Mouse (Mus musculus) naive thymus-derived CD4-positive, alpha-beta T cell, adult 2 months (primary cell): ENCODE data around the gene Treml4.

Source experiments
- DNase-seq: peaks from one replicate; pipeline ENCODE4 v3.0.0-alpha.2; 2011; ENCODE audit warnings: low read depth

Gene Treml4

GRCm38 (mm10) chr17:48263741-48264362 lies at the start of gene Treml4:
Gene Treml4 (plus strand): TSS chr17:48264295.
- no peak for DNase-seq

DNA sequence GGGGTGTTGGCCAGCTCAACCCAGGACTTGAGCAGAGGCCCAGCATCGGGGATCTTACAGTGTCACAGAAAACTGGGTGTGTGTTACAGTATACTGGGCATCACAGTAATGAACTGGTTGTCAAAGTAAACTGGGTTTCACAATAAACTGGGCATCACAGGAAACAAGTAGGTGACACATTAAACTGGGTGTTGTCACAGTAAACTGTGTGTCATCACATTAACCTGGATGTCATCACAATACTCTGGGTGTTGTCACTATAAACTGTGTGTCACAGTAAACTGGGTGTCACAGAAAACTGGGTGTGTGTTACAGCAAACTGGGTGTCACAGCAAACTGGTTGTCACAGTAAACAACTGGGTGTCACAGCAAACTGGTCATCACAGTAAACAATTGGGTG lies 48.7 kb upstream of the Treml4 start:
- DNase-seq, result no peak

- DNase-seq, result no peak
Measured at GRCm38 (mm10) chr17:48230680-48231079, 33.4 kb upstream of the Treml4 start.

DNA sequence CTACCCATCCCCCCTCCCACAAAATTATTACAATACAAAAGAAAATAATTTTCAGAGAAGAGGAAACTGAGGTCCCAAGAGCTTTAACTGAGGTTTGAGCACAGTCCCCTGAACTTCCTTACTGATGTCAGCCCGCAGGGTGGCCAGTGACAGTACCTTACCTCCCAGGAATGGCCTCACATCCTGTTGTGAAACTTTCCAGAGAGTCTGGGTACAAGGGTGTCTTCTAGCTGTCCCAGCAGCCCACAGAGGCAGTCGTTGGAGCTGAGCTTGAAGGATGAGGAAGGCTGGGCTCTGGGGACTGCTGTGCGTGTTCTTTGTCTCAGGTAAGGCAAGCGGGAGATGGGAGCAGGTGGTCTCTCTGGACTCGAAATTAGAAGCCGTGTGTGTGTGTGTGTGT lies 31.6 kb upstream of the Treml4 start, which contains the start of gene Trem1:
TSS of gene Trem1 (plus strand) at position 251 of the 400 bp plus-strand sequence.
- no peak for DNase-seq

- DNase-seq, result no peak
Measured at GRCm38 (mm10) chr17:48233789-48234188, 30.3 kb upstream of the Treml4 start.

GRCm38 (mm10) chr17:48234550-48234949 lies 29.5 kb upstream of the Treml4 start:
- DNase-seq, result no peak

DNA sequence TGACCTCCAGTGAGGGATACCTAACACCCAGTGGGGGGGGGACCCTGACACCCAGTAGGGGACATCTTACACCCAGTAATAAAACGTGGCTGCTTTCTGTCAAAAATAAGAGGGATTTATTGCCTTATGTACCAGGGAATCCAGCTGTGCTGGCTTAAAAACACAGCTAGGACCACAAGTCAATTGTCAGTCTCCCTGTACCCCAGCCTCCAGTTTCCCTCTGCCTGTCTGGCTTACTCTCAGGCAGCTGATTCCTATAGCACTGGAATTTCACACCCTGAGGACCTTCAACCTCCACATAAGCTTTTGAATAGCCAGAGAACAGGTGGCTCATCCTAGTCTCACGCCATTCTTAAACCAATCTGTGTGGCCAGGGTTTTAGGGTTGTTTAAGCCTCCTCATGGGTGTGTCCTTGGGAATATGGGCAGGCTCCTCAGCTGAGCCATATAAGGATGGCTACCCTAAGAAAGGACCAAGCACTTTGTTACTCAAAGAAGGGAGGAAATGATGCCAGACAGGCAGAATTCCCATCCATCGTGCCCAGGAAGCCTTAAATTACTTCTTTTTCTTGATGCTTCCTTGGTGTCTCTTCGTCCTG lies 28.2 kb upstream of the Treml4 start:
- DNase-seq, result no peak

- DNase-seq, result no peak
Measured at GRCm38 (mm10) chr17:48237621-48238020, 26.5 kb upstream of the Treml4 start.

GRCm38 (mm10) chr17:48247221-48247928 lies 16.7 kb upstream of the Treml4 start, which contains the start of gene Trem3:
Gene Trem3 (plus strand): TSS chr17:48247777.
- no peak for DNase-seq

GRCm38 (mm10) chr17:48249039-48249438 lies 15.1 kb upstream of the Treml4 start:
- no peak for DNase-seq

DNA sequence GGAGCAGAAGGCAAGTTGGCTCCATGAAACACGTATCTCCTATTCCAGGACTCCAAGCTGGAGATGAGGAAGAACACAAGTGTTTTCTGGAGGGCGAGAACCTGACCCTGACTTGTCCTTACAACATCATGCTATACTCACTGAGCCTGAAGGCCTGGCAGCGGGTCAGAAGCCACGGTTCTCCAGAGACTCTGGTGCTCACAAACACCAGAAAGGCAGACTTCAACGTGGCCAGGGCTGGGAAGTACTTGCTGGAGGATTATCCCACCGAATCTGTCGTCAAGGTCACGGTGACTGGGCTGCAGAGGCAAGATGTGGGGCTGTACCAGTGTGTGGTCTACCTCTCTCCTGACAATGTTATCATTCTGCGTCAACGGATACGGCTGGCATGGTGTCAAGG lies 14.6 kb upstream of the Treml4 start:
- DNase-seq, result no peak

GRCm38 (mm10) chr17:48250631-48251030 lies 13.5 kb upstream of the Treml4 start:
- no peak for DNase-seq

DNA sequence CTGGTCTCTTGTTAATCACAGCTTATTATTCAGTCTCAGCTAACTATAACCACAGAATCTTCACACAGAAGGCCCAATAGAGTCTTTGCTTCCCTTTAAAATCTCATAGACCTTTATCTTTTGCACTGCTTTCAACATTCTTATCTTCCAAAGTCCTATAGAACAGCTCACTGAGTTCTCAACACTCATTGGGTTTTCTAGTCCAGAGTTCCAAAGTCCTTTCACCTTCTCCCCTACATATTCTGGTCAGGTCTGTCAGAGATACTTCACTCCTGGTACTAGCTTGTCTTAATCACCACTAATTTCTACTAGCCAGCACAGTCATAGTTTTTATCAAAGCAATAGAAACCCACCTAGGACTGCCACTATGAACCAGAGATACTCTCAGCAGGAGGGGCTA lies 7.5 kb upstream of the Treml4 start:
- no peak for DNase-seq

- no peak for DNase-seq
Measured at GRCm38 (mm10) chr17:48261868-48262267, 2.2 kb upstream of the Treml4 start.

GRCm38 (mm10) chr17:48264662-48265061 lies 567 bp downstream of the Treml4 start:
- no peak for DNase-seq

- no peak for DNase-seq
Measured at GRCm38 (mm10) chr17:48266138-48266537, 2.0 kb downstream of the Treml4 start.

GRCm38 (mm10) chr17:48266610-48267304 lies 2.7 kb downstream of the Treml4 start:
- DNase-seq, result no peak

GRCm38 (mm10) chr17:48267591-48267990 lies 3.5 kb downstream of the Treml4 start:
- DNase-seq, result no peak

- DNase-seq, result no peak
Measured at GRCm38 (mm10) chr17:48268276-48268675, 4.2 kb downstream of the Treml4 start.

- no peak for DNase-seq
Measured at GRCm38 (mm10) chr17:48269833-48270232, 5.7 kb downstream of the Treml4 start.

GRCm38 (mm10) chr17:48272158-48272557 lies 8.1 kb downstream of the Treml4 start:
- no peak for DNase-seq

DNA sequence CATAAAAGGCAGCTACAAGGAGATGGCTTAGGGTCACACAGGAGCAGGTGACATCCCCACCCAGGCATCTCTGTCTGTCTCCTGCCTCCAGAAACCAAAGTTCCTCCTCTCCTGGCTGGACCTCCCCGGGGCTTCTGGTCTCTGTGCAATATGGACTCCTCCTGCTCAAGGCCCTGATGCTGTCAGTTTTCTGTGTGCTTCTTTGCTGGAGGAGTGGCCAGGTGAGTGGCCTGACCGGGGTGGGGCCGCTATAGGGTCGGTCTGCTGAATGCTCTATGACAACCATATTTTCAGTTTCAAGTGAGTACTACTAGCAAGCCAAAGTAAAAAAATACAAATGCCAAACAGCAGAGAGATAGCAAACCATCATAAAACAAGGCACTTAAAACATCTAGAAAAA lies 8.5 kb downstream of the Treml4 start:
- no peak for DNase-seq

- no peak for DNase-seq
Measured at GRCm38 (mm10) chr17:48274098-48274497, 10.0 kb downstream of the Treml4 start.
